Mouse (Mus musculus) induced T-regulatory cell, adult 2 months (primary cell): Measurements from ENCODE around the gene Zfp382.
"Not testable (repeated sequence)": the region's sequence is repeated elsewhere in the genome, so short reads cannot be mapped to it uniquely, and the experiment has no call there.

ENCODE experiments used
- DNase-seq: peaks from one replicate; pipeline ENCODE4 v3.0.0-alpha.2; 2012; ENCODE audit warnings: low read depth

Gene Zfp382

DNA sequence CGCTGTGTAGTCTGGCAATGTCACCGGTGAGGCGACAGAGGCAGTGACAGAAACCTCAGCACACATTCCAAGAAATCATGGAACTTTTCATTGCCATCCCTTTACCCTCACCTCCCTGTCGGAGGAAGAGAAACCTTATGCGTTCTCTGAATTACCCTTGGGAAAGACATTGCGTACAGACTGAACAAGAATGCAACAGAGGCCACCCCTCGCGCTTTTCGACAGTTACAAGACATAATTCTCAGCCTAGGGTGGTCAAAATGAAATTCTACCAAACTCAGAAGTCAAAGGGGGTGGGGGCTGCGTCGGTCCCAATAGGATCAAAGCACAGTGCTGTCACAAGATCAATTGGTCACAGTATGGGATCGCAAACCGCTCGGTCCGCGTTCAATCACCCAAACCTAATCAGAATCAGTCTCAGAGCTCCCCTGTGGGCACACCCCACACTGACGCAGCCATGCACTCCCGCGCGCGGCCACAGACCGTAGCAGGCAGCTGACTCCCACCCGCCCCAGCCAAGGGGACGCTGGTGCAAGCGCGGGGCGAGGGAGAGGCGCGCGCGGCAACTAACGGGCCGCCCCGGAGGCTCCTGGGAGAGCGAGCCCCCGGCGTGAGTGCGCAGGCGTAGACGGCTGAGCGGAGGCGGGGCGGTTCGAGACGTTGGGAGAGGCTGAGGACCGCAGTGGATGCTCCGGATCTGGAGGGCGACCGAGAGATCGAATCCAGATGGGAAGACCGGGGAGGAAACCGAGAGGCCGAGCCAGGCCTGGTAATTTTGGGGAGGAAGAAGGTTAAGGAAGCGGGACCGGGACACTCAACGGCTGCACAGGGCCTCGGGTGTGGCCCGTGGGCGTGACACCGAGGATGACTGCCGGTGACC lies at the start of gene Zfp382:
Zfp382 (plus strand) TSS at position 635 of the 880 bp plus-strand sequence.
- DNase-seq: peak; percentile 94

- peak; percentile 90 for DNase-seq
Measured at GRCm38 (mm10) chr7:30072146-30073028, 49.4 kb upstream of the Zfp382 start, which contains the start of gene Zfp82. Gene Zfp82 (minus strand): TSS chr7:30072900.

GRCm38 (mm10) chr7:30086524-30086923 lies 35.2 kb upstream of the Zfp382 start:
- DNase-seq: no peak

DNA sequence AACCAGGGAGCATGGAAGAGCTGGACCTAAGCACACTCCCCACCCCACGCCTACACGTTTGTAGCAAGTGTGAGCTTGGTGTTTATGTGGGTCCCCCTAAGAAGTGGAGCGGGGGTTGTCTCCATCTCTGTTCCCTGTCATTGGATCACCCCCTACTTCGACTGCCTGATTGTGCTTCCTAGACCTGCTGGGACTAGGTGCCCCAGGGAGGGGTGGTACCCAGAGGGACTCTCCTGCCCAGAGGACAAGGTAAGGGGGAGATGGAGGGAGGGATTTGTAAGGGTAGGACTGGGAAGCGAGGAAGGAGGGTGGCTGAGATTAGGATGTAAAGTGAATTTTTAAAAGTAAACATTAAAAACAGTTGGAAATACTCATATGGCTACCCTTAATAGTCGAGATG lies 32.3 kb upstream of the Zfp382 start:
- peak; percentile 20 for DNase-seq

DNA sequence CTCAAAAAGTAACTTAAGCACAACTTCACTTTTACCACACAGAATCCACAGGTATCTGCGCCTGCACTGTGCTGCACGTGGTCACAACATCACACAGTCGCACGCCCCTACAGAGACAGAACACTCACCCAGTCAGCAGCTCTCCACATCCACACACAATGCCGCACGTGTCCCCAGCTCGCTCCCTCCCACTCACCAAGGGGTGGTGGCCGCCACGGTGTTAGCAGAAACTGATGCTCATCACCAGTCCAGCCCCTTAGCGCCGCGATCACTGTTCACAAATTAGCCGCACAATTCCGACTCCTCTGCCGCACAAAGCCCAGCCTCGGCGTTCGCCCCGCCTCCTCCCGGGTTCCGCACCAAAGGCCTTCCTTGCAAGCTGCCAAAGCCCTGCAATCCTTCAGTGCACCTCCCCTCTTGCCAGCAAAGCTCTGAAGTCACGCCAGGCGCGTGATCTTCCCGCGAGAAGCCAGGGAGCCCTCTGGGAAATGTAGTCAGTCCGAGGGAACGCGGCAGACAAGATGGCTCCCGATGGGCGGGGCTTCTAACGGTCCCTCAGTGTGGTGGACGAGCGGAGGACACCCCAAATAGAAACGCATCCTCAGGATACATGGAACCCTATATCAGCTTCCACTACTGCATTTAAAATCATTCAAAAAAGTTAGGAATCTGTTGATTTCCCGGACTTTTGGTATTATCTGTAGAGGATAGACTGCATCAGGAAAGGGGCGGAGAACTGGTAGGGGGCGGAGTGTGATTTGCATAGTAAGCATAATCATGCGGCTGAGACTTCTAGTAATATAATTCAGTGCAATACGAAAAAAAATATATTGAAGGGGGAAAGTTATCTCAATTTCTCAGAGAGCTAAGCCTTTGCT lies 31.4 kb upstream of the Zfp382 start, which contains the start of the genes Gm26920 and Zfp566:
Gm26920 (minus strand) TSS at position 319 of the 878 bp plus-strand sequence.
Zfp566 (minus strand) TSS at position 436 of the 878 bp plus-strand sequence.
- DNase-seq: peak; percentile 99

GRCm38 (mm10) chr7:30090970-30091585 lies 30.7 kb upstream of the Zfp382 start:
- DNase-seq: peak; percentile 81

DNA sequence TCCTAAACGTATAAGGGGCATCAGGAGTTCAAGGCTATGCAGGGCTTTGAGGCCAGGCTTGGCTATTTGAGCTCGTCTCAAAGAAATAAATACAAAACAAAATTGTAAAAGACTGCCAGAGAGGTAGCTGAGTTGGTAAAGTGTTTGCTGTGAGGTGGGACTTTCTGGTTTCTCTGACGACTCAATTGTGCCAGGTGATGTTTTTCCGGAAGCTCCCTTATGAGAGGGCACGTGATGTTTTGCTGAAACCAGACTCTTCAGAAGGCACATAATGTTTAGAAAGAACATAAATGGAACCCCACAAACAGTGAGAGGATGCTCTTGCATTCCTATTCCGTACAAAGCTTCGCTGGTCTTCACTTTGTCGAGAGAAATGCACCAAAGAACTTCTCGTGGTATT lies 29.1 kb upstream of the Zfp382 start:
- peak; percentile 70 for DNase-seq

GRCm38 (mm10) chr7:30093918-30094415 lies 27.8 kb upstream of the Zfp382 start:
- DNase-seq: peak; percentile 29

DNA sequence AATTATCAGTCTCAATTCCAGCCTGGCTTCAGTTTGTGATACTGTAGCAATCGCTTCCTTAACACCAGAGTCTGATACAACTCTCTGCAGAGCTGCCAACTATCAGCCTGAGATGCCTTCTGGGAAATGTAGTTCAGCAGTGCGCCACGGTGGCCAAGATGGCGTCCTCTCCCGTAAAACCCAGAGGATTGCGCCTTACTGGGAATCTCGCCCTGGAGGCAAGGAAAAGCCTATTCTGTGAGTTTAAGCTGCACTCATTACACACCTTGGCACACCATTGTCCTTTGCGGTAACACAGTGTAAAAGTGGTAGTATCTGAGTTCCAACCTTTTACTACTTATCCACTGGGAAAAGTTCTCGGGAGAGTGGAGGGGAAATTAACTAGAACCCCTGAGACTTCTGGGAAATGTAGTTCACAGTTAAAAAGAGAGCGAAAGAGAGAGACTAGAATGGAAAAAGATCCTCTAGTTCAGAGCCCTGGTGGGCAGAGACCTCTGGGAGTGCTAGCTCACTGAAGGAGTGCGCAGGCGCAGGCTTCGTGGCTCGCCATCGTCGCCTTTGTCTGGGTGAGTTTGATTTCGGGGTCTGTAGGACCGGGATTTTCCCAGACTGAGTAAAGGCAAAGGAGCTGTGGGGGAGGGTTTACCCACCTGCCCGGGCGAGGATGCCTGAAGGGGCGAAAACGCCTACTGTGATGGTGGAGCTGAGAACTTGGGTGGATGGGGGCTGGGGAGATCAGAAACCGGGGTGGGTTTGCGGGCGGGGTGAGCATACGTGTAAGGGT lies 26.9 kb upstream of the Zfp382 start, which contains the start of gene Zfp260:
Zfp260 (plus strand) TSS at position 132 of the 784 bp plus-strand sequence.
- peak; percentile 96 for DNase-seq

DNA sequence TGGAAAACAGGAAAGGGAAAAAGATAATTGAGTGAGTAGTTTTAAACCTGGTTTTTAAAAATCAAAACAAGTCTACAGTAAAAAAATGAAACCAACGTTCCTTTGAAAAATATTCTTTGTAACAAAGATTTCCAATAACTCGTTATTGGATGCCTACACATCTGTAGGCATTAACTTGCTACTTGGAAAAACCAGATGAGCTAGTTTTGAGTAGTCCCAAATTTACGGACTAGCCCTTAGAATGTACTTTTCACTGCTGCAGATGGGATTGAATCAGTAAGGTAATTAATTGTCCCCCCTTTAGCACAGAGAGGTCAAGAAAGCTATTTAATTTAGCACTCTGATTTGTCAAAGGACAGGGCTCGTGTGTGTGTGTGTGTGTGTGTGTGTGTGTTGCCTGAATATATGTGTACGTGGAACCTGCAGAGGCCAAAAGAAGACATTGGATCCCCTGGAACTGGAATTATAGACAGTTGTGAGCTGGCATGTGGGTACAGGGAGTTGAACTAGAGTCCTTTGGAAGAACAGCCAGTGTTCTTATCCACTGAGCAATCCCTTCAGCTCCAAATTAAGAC lies 26.1 kb upstream of the Zfp382 start:
- DNase-seq: peak; percentile 51

DNA sequence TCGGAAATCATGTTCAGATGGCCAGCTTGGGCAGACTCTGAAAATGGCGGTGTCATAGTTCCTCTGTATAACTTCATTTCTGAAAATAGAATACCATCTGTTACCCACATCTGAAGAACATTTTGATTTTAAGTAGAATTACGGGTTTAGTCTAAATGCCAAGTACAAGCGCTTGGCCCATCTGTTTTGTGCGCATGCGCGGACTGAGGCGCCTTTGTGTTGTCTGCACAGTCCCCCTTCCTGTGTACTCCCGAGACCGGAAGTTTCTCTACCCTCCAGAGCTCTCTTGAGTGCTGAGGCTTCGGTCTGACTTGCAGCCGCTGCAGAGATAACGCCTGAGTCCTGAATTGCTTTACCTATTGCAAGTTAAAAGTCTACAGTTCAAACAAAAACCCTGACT lies 22.4 kb upstream of the Zfp382 start:
- peak; percentile 95 for DNase-seq

- no peak for DNase-seq
Measured at GRCm38 (mm10) chr7:30116076-30116475, 5.7 kb upstream of the Zfp382 start.

GRCm38 (mm10) chr7:30117935-30118334 lies 3.8 kb upstream of the Zfp382 start:
- not testable (repeated sequence) for DNase-seq

GRCm38 (mm10) chr7:30122188-30122530 lies 417 bp downstream of the Zfp382 start:
- no peak for DNase-seq

DNA sequence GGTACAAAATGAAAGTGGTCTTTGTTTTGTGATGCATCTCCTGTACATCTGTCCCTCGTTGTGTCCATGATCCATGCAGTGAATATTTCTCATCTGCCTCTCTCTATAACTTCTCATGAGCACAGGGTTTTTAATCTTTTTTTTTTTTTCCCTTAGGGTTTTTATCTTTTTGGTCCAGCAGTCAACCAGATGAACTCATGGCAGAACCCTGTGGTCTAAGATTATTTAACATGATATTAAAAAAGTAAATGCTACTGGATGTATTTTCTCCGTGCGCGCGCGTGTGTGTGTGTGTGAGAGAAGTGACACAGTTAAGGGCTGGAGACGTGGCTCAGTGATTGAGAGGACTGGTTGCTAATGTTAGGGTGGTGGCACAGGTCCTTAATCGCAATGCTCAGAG lies 8.2 kb downstream of the Zfp382 start:
- no peak for DNase-seq

DNA sequence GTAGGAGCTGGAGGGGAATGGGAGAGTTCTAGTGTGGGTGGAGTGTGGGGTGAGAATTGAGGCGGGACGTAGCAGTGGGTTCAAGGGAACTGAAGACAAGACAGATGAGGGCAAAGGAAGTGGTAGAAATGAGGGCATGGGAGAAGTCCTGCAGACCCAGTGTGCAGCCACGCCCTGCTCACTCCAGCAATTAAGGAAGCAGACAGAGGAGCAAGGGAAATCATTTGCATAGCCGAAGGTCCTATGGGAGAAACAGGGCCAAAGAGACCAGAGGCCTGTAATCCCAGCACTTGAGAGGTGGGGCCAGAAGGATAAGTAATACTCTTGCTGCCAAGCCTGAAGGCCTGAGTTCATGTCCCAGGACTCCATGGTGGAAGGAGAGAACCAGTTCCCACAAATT lies 10.7 kb downstream of the Zfp382 start:
- DNase-seq: no peak

DNA sequence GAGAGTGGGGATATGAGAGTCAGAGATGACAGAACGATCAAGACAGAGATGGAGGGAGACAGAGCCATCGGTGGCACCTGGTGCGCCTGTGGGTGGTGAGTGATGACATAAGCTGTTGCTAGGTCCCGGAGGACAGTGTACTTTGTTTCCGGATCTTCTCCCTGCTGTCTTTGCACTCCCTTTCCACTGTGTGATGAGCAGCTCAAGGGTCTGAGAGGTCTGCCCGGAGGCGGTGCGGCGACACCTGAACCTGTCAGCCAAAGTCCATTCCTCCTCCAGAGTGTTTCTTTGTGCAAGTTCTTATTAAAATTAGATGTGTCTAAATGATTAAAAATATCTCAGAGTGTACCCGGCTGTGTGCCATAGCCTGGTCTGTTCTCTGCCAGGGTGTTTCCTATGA lies 15.1 kb downstream of the Zfp382 start:
- DNase-seq: no peak

DNA sequence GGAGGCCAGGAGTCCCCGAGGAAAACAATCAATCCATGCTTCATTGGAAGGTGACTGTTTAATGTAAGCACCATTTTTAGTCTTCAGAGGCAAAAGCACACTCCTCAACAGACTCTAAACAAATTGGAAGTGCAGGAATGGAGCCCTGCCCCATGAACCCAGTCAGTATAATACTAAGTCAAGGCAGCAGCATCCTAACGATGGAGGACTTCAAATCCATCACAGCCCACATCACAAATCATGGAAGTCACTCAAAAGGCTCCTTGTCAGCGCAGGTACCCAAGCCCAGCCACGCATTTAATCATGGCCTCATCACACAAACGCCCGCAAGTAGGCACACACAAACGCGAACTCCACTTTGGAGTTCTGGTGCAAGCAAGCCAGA lies 21.4 kb downstream of the Zfp382 start:
- DNase-seq: no peak

GRCm38 (mm10) chr7:30143555-30144209 lies 21.9 kb downstream of the Zfp382 start:
- DNase-seq: no peak
